Mouse (Mus musculus) bone marrow macrophage, adult 2 months (primary cell): ENCODE data around the gene Gm20379. TPM values are rescaled to one million over a fixed set of nuclear protein-coding genes. Genes with fewer than 3 reads are reported as not detected.

Experiments
- H3K27ac ChIP-seq: 2 replicates; pipeline ENCODE4 v1.5.1; 2012; ENCODE audit warnings: low read depth, low read length; ENCODE audit not compliant: insufficient read depth
- H3K4me1 ChIP-seq: 2 replicates; pipeline ENCODE4 v1.6.1; 2012; ENCODE audit warnings: low read length; ENCODE audit not compliant: control insufficient read depth, insufficient read depth
- H3K4me3 ChIP-seq: 2 replicates; pipeline ENCODE4 v1.5.1; 2012; ENCODE audit warnings: mild to moderate bottlenecking, low read length, moderate library complexity; ENCODE audit not compliant: insufficient read depth
- CTCF ChIP-seq: IDR thresholded peaks from 2 replicates; pipeline ENCODE4 v1.5.1; 2012; ENCODE audit warnings: low read depth, mild to moderate bottlenecking, low read length, moderate library complexity
- POLR2A ChIP-seq: IDR thresholded peaks from 2 replicates; pipeline ENCODE4 v1.6.1; 2012; ENCODE audit warnings: mild to moderate bottlenecking, low read depth, low read length, borderline replicate concordance
- polyA plus RNA-seq: library from polyadenylated mRNA; stranded (reverse); fragments of >200 nt; gene quantifications from 2 replicates; pipeline ENCODE4 v1.2.4, GENCODE M21; 2012; ENCODE audit not compliant: missing spikeins, insufficient read depth, insufficient read length

Gene Gm20379
- polyA plus RNA-seq, 1 experiment: not detected

- Histone ChIP-seq H3K4me3 (no peak overlapping the region), H3K27ac (no peak overlapping the region), H3K4me1 (no peaks in the 10 kb centered on the region; the same call in 1 of the 2 replicates)
- TF ChIP-seq POLR2A: no peak
- no peak for TF ChIP-seq CTCF
Observed at GRCm38 (mm10) chr13:92297021-92297420, 8.8 kb upstream of the Gm20379 start.

- H3K4me3 ChIP-seq: no peak overlapping the region
- no peaks in the 10 kb centered on the region for H3K4me1 ChIP-seq
- TF ChIP-seq CTCF (no peak), POLR2A (no peak)
- no peak overlapping the region for H3K27ac ChIP-seq
Observed at GRCm38 (mm10) chr13:92299522-92299921, 6.3 kb upstream of the Gm20379 start.

GRCm38 (mm10) chr13:92301754-92302153 lies 4.0 kb upstream of the Gm20379 start:
- TF ChIP-seq CTCF (no peak), POLR2A (no peak)
- no peak overlapping the region for H3K27ac ChIP-seq
- no peak overlapping the region for H3K4me3 ChIP-seq
- H3K4me1 ChIP-seq: no peaks in the 10 kb centered on the region

GRCm38 (mm10) chr13:92302466-92302865 lies 3.3 kb upstream of the Gm20379 start:
- Histone ChIP-seq H3K4me1 (no peaks in the 10 kb centered on the region), H3K4me3 (no peak overlapping the region), H3K27ac (no peak overlapping the region)
- TF ChIP-seq POLR2A (no peak), CTCF (no peak)

- no peak overlapping the region for H3K4me3 ChIP-seq
- H3K4me1 ChIP-seq: no peaks in the 10 kb centered on the region
- H3K27ac ChIP-seq: no peak overlapping the region
- TF ChIP-seq POLR2A (no peak), CTCF (no peak)
Observed at GRCm38 (mm10) chr13:92303062-92303948, 2.5 kb upstream of the Gm20379 start.

- H3K27ac ChIP-seq: no peak overlapping the region
- no peak for TF ChIP-seq CTCF
- no peak overlapping the region for H3K4me3 ChIP-seq
- H3K4me1 ChIP-seq: no peaks in the 10 kb centered on the region
Observed at GRCm38 (mm10) chr13:92304291-92304690, 1.5 kb upstream of the Gm20379 start.

GRCm38 (mm10) chr13:92314613-92315012 lies 8.8 kb downstream of the Gm20379 start:
- H3K4me3 ChIP-seq: no peak overlapping the region
- H3K27ac ChIP-seq: no peak overlapping the region
- TF ChIP-seq POLR2A (no peak), CTCF (no peak)
- no peaks in the 10 kb centered on the region for H3K4me1 ChIP-seq

GRCm38 (mm10) chr13:92320770-92321169 lies 15.0 kb downstream of the Gm20379 start:
- H3K4me1 ChIP-seq: peaks cover 7% of the 10 kb centered on the region
- H3K27ac ChIP-seq: no peak overlapping the region
- TF ChIP-seq CTCF: no peak
- TF ChIP-seq POLR2A: no peak
- H3K4me3 ChIP-seq: no peak overlapping the region

- TF ChIP-seq CTCF (no peak), POLR2A (no peak)
- H3K4me3 ChIP-seq: no peak overlapping the region
- H3K4me1 ChIP-seq: peaks cover 10% of the 10 kb centered on the region; the same call in 1 of the 2 replicates
Observed at GRCm38 (mm10) chr13:92326030-92326429, 20.2 kb downstream of the Gm20379 start.

GRCm38 (mm10) chr13:92328000-92328399 lies 22.2 kb downstream of the Gm20379 start:
- Histone ChIP-seq H3K27ac (no peak overlapping the region), H3K4me3 (no peak overlapping the region), H3K4me1 (peaks cover 5% of the 10 kb centered on the region; the same call in 1 of the 2 replicates)
- TF ChIP-seq POLR2A: no peak
- TF ChIP-seq CTCF: no peak

More at GRCm38 (mm10) chr13:92326030-92326429, 20.2 kb downstream of the Gm20379 start:
- H3K27ac ChIP-seq: no peak overlapping the region

GRCm38 (mm10) chr13:92330621-92331020 lies 24.8 kb downstream of the Gm20379 start:
- no peak overlapping the region for H3K27ac ChIP-seq
- TF ChIP-seq POLR2A (no peak), CTCF (no peak)
- no peak overlapping the region for H3K4me3 ChIP-seq
- peaks cover 9% of the 10 kb centered on the region; the same call in 1 of the 2 replicates for H3K4me1 ChIP-seq
